20 mouse cellular contexts compared by ENCODE assay signal in the genomic region with DNA sequence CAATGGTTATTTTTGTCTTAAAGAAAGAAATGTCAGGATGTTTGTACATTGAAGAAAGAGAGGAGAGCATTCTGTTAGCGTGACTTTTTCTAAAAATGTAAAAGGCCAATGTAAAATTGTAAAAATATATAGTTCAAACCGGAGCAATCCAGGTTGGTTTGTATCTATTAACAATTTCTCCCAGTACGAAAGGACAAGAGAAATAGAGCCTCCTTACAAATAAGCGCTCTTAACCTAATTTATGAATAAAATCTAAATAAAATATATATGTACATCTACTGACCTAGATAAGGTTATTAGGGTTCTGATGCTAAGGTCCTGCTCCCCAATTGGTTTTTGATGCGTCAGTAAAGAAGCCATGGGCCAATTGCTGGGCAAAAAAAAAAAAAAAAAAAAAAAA. TPM values are rescaled to one million over a fixed set of nuclear protein-coding genes. Genes with fewer than 3 reads are reported as not detected.
"Had no signal": no experiment of that assay in that cellular context is flagged by ENCODE, and none has a peak within 500 bp of the region (broad histone marks: within the 10 kb centered on the region; RNA-seq: fewer than 3 reads in every experiment).

No protein-coding gene starts in this region.

- DNase-seq: kidney, adult 9 months; kidney, postnatal 36 days; layer of hippocampus, adult 9-11 months; layer of hippocampus, postnatal 36 days; left cerebral cortex, postnatal 4 days; lung, adult 18-20 months; retina, postnatal 1 day; thymus, adult 2 months; thymus, postnatal 4 days had no signal

- H3K27ac ChIP-seq: kidney, postnatal 0 days; limb, embryonic 13.5 days; liver, embryonic 14.5 days; midbrain, embryonic 15.5 days; neural tube, embryonic 12.5 days; stomach, embryonic 15.5 days had no signal

- ATAC-seq: midbrain, embryonic 15.5 days had no signal

- H3K4me3 ChIP-seq: limb, embryonic 13.5 days; midbrain, embryonic 15.5 days; neural tube, embryonic 12.5 days; stomach, embryonic 15.5 days had no signal

RNA-seq across cellular contexts. Expression of a gene that starts 29.1 kb away (rescaled TPM):
- total RNA-seq: layer of hippocampus, adult 18-20 months; layer of hippocampus, postnatal 36 days; left cerebral cortex, postnatal 10 days; left cerebral cortex, postnatal 4 days; monocyte, adult 5-6 weeks had no signal
- polyA plus RNA-seq: kidney, postnatal 0 days; limb, embryonic 13.5 days; spleen, adult 2 months had no signal

RNA-seq across cellular contexts. Expression of a gene that starts 48.9 kb away (rescaled TPM):
- total RNA-seq: liver, adult 2 months; monocyte, adult 5-6 weeks had no signal
- polyA plus RNA-seq: kidney, postnatal 0 days; liver, adult 2 months; spleen, adult 2 months; stomach, embryonic 15.5 days; thymus, adult 2 months had no signal
